Mouse (Mus musculus): ENCODE data around the gene D17H6S53E. TPM values are rescaled to one million over a fixed set of nuclear protein-coding genes. Genes with fewer than 3 reads are reported as not detected.

Gene D17H6S53E
- 2.7 TPM in 2 replicates for polyA plus RNA-seq (2015; fragmentation: Nextera tagmentation; extraction: Ambion mirVana)

DNA sequence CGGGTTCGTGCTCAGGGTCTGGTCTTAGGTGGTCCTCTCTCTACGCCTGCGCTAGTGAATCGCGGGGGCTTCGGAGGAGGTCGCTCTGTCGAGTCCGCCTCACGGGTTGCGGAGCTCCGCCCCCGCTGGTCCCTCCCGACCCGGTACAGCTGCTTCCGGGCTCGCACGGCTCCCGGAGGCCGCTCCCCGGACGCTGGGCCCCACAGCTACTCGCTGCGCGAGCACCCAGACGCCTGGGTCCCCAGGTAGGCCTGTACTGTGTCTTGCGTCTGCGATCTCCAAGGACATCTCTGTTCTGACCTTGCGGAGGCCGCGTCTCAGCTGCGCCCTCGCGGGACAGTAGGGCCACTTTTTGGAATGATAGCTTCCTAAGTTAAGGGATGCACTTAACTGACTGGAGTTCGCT lies at the start of gene D17H6S53E:
D17H6S53E (plus strand) TSS at position 168 of the 406 bp plus-strand sequence.
- H3K27me3 ChIP-seq (ENCODE audit: control insufficient read depth, insufficient read depth, low read depth, low read length): no peaks in the 10 kb centered on the region
- ATAC-seq (ENCODE audit: low read depth): peak; percentile 71
- peaks cover 6% of the 10 kb centered on the region; the same call in 1 of the 2 replicates for H3K36me3 ChIP-seq (ENCODE audit: control insufficient read depth, insufficient read depth)

DNA sequence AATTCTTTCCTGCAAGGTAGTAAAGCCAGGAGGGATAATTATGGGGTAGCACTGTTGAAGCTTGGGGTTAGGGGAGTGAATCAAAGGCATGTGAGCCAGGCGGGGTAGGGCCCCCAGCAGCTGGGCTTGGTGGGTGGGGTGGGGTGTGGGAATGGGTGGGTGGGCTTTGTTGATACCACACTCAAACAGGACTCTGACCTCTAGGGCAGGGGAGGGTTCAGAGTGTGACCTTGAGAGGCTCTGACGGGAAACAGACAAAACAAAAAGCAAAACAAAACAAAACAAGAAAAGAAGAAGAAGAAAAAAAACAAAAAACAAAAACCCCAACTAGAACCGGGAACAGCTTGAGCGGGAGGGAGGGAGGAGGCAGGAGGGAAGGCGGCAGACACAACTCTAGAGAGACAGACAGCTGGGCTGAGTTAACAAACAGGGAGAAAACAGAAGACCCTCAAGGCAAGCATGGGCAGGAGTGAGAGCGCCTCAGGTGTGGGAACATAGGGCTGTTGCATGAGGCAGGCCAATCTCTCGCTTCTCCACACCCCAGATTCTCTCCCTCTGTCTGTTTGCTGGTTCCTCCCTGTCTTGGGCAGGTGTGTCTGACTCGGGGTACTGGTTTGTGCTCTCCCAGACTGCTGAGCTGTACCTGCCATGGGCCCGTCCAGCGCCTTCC lies 49.5 kb upstream of the D17H6S53E start, which contains the start of gene Ly6g6e:
Ly6g6e (plus strand) TSS at position 396 of the 670 bp plus-strand sequence.
- no peak within 1 kb of the TSS for H3K4me3 ChIP-seq (ENCODE audit: low read depth, low read length)
- 40% methylated on average over 10 of the region's 10 CpGs for WGBS (ENCODE audit: insufficient replicate concordance)
- H3K9ac ChIP-seq (ENCODE audit: low read depth, low read length): no peak within 1 kb of the TSS
- peak within 1 kb of the TSS; percentile 33 for H3K4me2 ChIP-seq (ENCODE audit: low read depth, low read length)
- H3K27ac ChIP-seq (ENCODE audit: low read length): no peak within 1 kb of the TSS
- ATAC-seq (ENCODE audit: low read depth): no peak
- H3K9me3 ChIP-seq (replicated peaks; ENCODE audit: control insufficient read depth, low read length): no peaks in the 10 kb centered on the region
- peaks cover 23% of the 10 kb centered on the region for H3K4me1 ChIP-seq (ENCODE audit: control insufficient read depth, low read depth, low read length)
- H3K27me3 ChIP-seq (ENCODE audit: control insufficient read depth, insufficient read depth, low read depth, low read length): peaks cover 6% of the 10 kb centered on the region
- H3K36me3 ChIP-seq (ENCODE audit: control insufficient read depth, insufficient read depth): no peaks in the 10 kb centered on the region

More for the DNA sequence above, at the start of gene D17H6S53E:
- H3K4me2 ChIP-seq (ENCODE audit: low read depth, low read length): peak within 1 kb of the TSS; percentile 89
- peak within 1 kb of the TSS; percentile 81 for H3K9ac ChIP-seq (ENCODE audit: low read depth, low read length)
- peaks cover 31% of the 10 kb centered on the region for H3K4me1 ChIP-seq (ENCODE audit: control insufficient read depth, low read depth, low read length)
- 0% methylated on average over 36 of the region's 36 CpGs for WGBS (ENCODE audit: insufficient replicate concordance)
- peak within 1 kb of the TSS; percentile 92 for H3K27ac ChIP-seq (ENCODE audit: low read length)
- H3K9me3 ChIP-seq (replicated peaks; ENCODE audit: control insufficient read depth, low read length): no peaks in the 10 kb centered on the region
- peak within 1 kb of the TSS; percentile 78 for H3K4me3 ChIP-seq (ENCODE audit: low read depth, low read length)

DNA sequence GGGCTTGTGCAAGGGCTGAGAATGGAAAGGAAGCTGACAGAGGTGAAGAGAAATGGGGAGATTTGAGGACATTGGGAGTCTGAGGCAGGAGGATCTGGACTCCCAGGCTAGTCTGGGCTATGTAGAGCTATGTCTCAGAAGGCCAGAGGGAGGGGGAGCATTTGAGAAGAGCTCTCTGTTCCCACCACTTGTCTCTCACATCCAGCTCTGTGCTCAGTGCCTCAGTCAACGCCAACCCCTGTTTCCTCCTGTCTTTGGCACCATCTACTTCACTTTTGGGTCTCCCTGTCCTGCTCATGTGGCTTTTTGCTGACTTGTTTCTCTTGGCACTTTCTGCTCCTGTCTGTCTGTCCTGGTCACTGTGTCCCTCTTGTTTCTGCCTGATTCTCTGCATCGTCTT lies 48.9 kb upstream of the D17H6S53E start:
- Histone ChIP-seq H3K4me1 (ENCODE audit: control insufficient read depth, low read depth, low read length) (peaks cover 23% of the 10 kb centered on the region), H3K4me3 (ENCODE audit: low read depth, low read length) (no peak overlapping the region), H3K9ac (ENCODE audit: low read depth, low read length) (no peak overlapping the region), H3K27ac (ENCODE audit: low read length) (no peak overlapping the region), H3K36me3 (ENCODE audit: control insufficient read depth, insufficient read depth) (no peaks in the 10 kb centered on the region), H3K9me3 (replicated peaks; ENCODE audit: control insufficient read depth, low read length) (no peaks in the 10 kb centered on the region), H3K27me3 (ENCODE audit: control insufficient read depth, insufficient read depth, low read depth, low read length) (peaks cover 6% of the 10 kb centered on the region), H3K4me2 (ENCODE audit: low read depth, low read length) (peak overlapping the region; percentile 33; the same call in 1 of the 2 replicates)
- 27% methylated on average over 2 of the region's 2 CpGs for WGBS (ENCODE audit: insufficient replicate concordance)
- ATAC-seq (ENCODE audit: low read depth): no peak

DNA sequence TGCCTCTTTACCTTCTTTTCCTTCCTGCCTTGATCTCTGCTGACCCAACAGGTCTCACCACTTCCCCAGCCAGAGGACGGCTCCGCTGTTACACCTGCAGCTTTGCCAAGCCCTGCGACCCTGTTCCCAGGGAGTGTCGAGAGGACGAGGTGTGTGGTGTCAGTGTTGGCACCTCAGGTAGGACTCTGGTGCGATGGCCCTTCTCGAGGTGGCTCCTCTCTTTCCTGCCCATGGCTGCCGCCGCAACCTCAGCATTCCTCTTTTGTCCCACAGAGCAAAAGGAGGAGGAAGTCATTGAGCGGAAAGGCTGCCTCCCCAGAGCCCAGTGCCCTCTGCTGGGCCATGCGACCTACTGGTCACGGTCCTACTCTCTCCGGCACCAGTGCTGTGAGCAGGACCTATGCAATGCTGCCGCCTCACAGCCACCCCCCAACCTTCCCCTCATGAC lies 48.4 kb upstream of the D17H6S53E start, which contains the start of gene Ly6g6d:
Ly6g6d (minus strand) TSS at position 280 of the 448 bp plus-strand sequence.
- no peak for ATAC-seq (ENCODE audit: low read depth)
- 16% methylated on average over 12 of the region's 14 CpGs for WGBS (ENCODE audit: insufficient replicate concordance)
- Histone ChIP-seq H3K36me3 (ENCODE audit: control insufficient read depth, insufficient read depth) (no peaks in the 10 kb centered on the region), H3K9me3 (replicated peaks; ENCODE audit: control insufficient read depth, low read length) (no peaks in the 10 kb centered on the region), H3K27ac (ENCODE audit: low read length) (no peak within 1 kb of the TSS), H3K27me3 (ENCODE audit: control insufficient read depth, insufficient read depth, low read depth, low read length) (peaks cover 6% of the 10 kb centered on the region), H3K4me1 (ENCODE audit: control insufficient read depth, low read depth, low read length) (peaks cover 23% of the 10 kb centered on the region), H3K4me3 (ENCODE audit: low read depth, low read length) (no peak within 1 kb of the TSS), H3K4me2 (ENCODE audit: low read depth, low read length) (peak within 1 kb of the TSS; percentile 33), H3K9ac (ENCODE audit: low read depth, low read length) (no peak within 1 kb of the TSS)

GRCm38 (mm10) chr17:35079778-35080177 lies 46.4 kb upstream of the D17H6S53E start:
- Histone ChIP-seq H3K9me3 (replicated peaks; ENCODE audit: control insufficient read depth, low read length) (no peaks in the 10 kb centered on the region), H3K27me3 (ENCODE audit: control insufficient read depth, insufficient read depth, low read depth, low read length) (peaks cover 6% of the 10 kb centered on the region), H3K4me2 (ENCODE audit: low read depth, low read length) (peak overlapping the region; percentile 65), H3K27ac (ENCODE audit: low read length) (peak overlapping the region; percentile 80), H3K36me3 (ENCODE audit: control insufficient read depth, insufficient read depth) (no peaks in the 10 kb centered on the region), H3K9ac (ENCODE audit: low read depth, low read length) (peak overlapping the region; percentile 58), H3K4me3 (ENCODE audit: low read depth, low read length) (peak overlapping the region; percentile 34), H3K4me1 (ENCODE audit: control insufficient read depth, low read depth, low read length) (peaks cover 23% of the 10 kb centered on the region)
- ATAC-seq (ENCODE audit: low read depth): peak; percentile 96
- 10% methylated on average over 9 of the region's 9 CpGs for WGBS (ENCODE audit: insufficient replicate concordance)

GRCm38 (mm10) chr17:35080248-35080647 lies 45.9 kb upstream of the D17H6S53E start:
- Histone ChIP-seq H3K36me3 (ENCODE audit: control insufficient read depth, insufficient read depth) (no peaks in the 10 kb centered on the region), H3K27me3 (ENCODE audit: control insufficient read depth, insufficient read depth, low read depth, low read length) (peaks cover 6% of the 10 kb centered on the region), H3K4me1 (ENCODE audit: control insufficient read depth, low read depth, low read length) (peaks cover 23% of the 10 kb centered on the region), H3K9me3 (replicated peaks; ENCODE audit: control insufficient read depth, low read length) (no peaks in the 10 kb centered on the region), H3K4me3 (ENCODE audit: low read depth, low read length) (peak overlapping the region; percentile 34), H3K4me2 (ENCODE audit: low read depth, low read length) (peak overlapping the region; percentile 65), H3K9ac (ENCODE audit: low read depth, low read length) (peak overlapping the region; percentile 58), H3K27ac (ENCODE audit: low read length) (peak overlapping the region; percentile 80)
- ATAC-seq (ENCODE audit: low read depth): peak; percentile 62
- 24% methylated on average over 6 of the region's 6 CpGs for WGBS (ENCODE audit: insufficient replicate concordance)

- H3K36me3 ChIP-seq (ENCODE audit: control insufficient read depth, insufficient read depth): no peaks in the 10 kb centered on the region
- H3K4me1 ChIP-seq (ENCODE audit: control insufficient read depth, low read depth, low read length): peaks cover 24% of the 10 kb centered on the region
- 86% methylated on average over 4 of the region's 4 CpGs for WGBS (ENCODE audit: insufficient replicate concordance)
- H3K4me3 ChIP-seq (ENCODE audit: low read depth, low read length): no peak overlapping the region
- no peaks in the 10 kb centered on the region for H3K9me3 ChIP-seq (replicated peaks; ENCODE audit: control insufficient read depth, low read length)
- peaks cover 6% of the 10 kb centered on the region for H3K27me3 ChIP-seq (ENCODE audit: control insufficient read depth, insufficient read depth, low read depth, low read length)
- H3K9ac ChIP-seq (ENCODE audit: low read depth, low read length): no peak overlapping the region; the same call in 1 of the 2 replicates
- no peak overlapping the region; the same call in 1 of the 2 replicates for H3K4me2 ChIP-seq (ENCODE audit: low read depth, low read length)
- no peak for ATAC-seq (ENCODE audit: low read depth)
- H3K27ac ChIP-seq (ENCODE audit: low read length): peak overlapping the region; percentile 80; the same call in 1 of the 2 replicates
These were observed 45.5 kb upstream of the D17H6S53E start for GRCm38 (mm10) chr17:35080710-35081109.

GRCm38 (mm10) chr17:35082841-35083576 lies 43.2 kb upstream of the D17H6S53E start:
- Histone ChIP-seq H3K27me3 (ENCODE audit: control insufficient read depth, insufficient read depth, low read depth, low read length) (peaks cover 2% of the 10 kb centered on the region), H3K36me3 (ENCODE audit: control insufficient read depth, insufficient read depth) (no peaks in the 10 kb centered on the region), H3K9ac (ENCODE audit: low read depth, low read length) (no peak overlapping the region), H3K4me2 (ENCODE audit: low read depth, low read length) (no peak overlapping the region), H3K4me3 (ENCODE audit: low read depth, low read length) (no peak overlapping the region), H3K9me3 (replicated peaks; ENCODE audit: control insufficient read depth, low read length) (no peaks in the 10 kb centered on the region), H3K4me1 (ENCODE audit: control insufficient read depth, low read depth, low read length) (peaks cover 22% of the 10 kb centered on the region), H3K27ac (ENCODE audit: low read length) (no peak overlapping the region)
- 80% methylated on average over 16 of the region's 16 CpGs for WGBS (ENCODE audit: insufficient replicate concordance)
- ATAC-seq (ENCODE audit: low read depth): no peak

Data from liver, embryonic 16.5 days (tissue).